Mouse (Mus musculus): ENCODE results near the gene P4htm. TPM values are rescaled to one million over a fixed set of nuclear protein-coding genes. Genes with fewer than 3 reads are reported as not detected.

Gene P4htm
- polyA plus RNA-seq, 1 experiment from 2014 or later: 12.2 TPM

DNA sequence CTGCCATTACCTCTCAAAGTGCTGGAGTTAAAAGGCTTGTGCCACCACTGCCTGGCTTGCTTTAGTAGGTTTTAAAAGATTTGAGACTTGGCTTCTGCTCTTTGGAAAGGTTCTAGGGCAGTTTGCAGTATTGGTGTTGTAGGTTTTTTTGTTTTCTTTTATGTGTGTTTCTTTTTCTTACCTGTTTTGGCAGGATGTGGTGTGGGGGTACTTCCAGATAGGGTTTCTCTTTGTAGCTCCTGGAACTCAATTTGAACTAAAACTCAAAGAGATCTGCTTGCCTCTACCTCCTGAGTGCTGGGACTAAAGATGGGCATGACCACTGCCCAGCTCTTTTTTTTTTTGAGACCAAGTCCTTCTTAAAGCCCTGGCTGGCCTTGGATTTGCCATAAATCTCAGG is 56.6 kb downstream of the P4htm start:
- ATAC-seq (ENCODE audit: insufficient number of reproducible peaks, low FRiP score, low TSS enrichment, low read depth): no peak
- Histone ChIP-seq H3K36me3 (peaks cover 86% of the 10 kb centered on the region), H3K4me3 (replicated peaks) (no peak overlapping the region)

DNA sequence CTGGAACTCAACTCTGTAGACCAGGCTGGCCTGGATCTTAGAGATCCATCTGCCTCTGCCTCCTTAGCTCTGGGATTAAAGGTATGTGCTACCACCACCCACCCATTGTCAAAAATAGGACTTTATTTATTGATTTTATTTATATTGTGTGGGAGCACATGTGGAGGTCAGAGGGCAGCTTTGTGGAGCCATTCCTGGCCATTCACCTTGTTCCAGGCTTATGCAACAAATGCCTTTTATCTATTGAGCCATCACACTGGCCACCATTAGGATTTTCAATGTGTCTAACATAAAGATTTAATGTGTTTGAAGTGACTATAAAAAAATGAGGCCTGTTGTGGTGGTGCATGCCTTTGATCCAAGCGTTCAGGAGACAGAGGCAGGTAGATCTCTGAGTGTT is 66.0 kb downstream of the P4htm start:
- Histone ChIP-seq H3K4me3 (replicated peaks) (no peak overlapping the region), H3K9ac (no peak overlapping the region), H3K4me1 (no peaks in the 10 kb centered on the region), H3K36me3 (peaks cover 79% of the 10 kb centered on the region), H3K9me3 (replicated peaks) (no peaks in the 10 kb centered on the region), H3K27me3 (no peaks in the 10 kb centered on the region), H3K4me2 (replicated peaks) (no peak overlapping the region), H3K27ac (replicated peaks) (no peak overlapping the region)
- 84% methylated on average over 1 of the region's 1 CpGs for WGBS
- ATAC-seq (ENCODE audit: insufficient number of reproducible peaks, low FRiP score, low TSS enrichment, low read depth): no peak

More for the DNA sequence above, 56.6 kb downstream of the P4htm start:
- Histone ChIP-seq H3K4me2 (replicated peaks) (no peak overlapping the region), H3K27me3 (no peaks in the 10 kb centered on the region), H3K4me1 (no peaks in the 10 kb centered on the region), H3K27ac (replicated peaks) (no peak overlapping the region), H3K9ac (no peak overlapping the region), H3K9me3 (replicated peaks) (no peaks in the 10 kb centered on the region)

DNA sequence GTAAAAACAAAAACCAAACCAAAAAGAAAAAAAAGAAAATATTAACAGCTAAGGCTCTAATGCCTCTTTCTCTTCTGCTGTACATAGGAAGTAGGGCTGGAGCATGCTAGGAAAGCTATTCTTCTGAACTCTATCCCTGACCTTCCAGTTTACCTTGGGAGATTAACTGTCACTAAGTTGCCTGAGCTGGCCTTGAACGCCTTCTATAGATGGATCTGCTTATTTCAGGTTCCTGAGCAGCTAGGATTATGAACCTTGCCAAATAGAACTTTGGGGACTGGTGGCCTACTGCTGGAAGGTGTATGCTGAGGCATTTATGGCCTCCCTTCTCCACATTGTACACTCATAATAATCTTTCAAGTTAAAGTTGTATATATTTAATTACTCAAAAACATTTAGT is 66.5 kb downstream of the P4htm start:
- no peak for ATAC-seq (ENCODE audit: insufficient number of reproducible peaks, low FRiP score, low TSS enrichment, low read depth)
- 93% methylated on average over 1 of the region's 1 CpGs for WGBS
- Histone ChIP-seq H3K4me1 (no peaks in the 10 kb centered on the region), H3K9me3 (replicated peaks) (no peaks in the 10 kb centered on the region), H3K9ac (no peak overlapping the region), H3K36me3 (peaks cover 74% of the 10 kb centered on the region), H3K4me2 (replicated peaks) (no peak overlapping the region), H3K4me3 (replicated peaks) (no peak overlapping the region), H3K27me3 (no peaks in the 10 kb centered on the region), H3K27ac (replicated peaks) (no peak overlapping the region)

MicroRNAs within 50 kb of the gene (microRNA counts, 519-probe panel; counts per million panel counts)
- microRNA mmu-miR-191 (3,012 counts per million, percentile 72 among the panel's probes with 10 or more counts), microRNA mmu-miR-425 (2,820 counts per million, percentile 67 among the panel's probes with 10 or more counts)

Small RNAs within 50 kb of the gene (microRNA-seq; reads per million reads assigned to microRNA genes)
- gene Gm24083 (ENCODE audit: borderline number of aligned reads): not detected
- not detected for gene Mir191 (ENCODE audit: borderline number of aligned reads)
- 2,034 reads per million, percentile 82 among the genes with 10 or more reads in this experiment for gene Mir425 (ENCODE audit: borderline number of aligned reads)

Other genes with a start within 250 kb of the P4htm start
- 97.5 and 99.4 TPM in 2 replicates for gene Usp4, start 249.8 kb downstream of the P4htm start, polyA plus RNA-seq (2015; fragmentation: Nextera tagmentation; extraction: Ambion mirVana)
- gene 1700102P08Rik, start 204.9 kb downstream of the P4htm start, polyA plus RNA-seq (2015; fragmentation: Nextera tagmentation; extraction: Ambion mirVana): 1.0 and 1.1 TPM in 2 replicates
- gene Ccdc36, start 169.2 kb downstream of the P4htm start, polyA plus RNA-seq (2015; fragmentation: Nextera tagmentation; extraction: Ambion mirVana): 1.2 and 1.3 TPM in 2 replicates
- not detected in 2 replicates for gene BC048562, start 161.2 kb downstream of the P4htm start, polyA plus RNA-seq (2015; fragmentation: Nextera tagmentation; extraction: Ambion mirVana)
- 58.6 and 60.7 TPM in 2 replicates for gene Ccdc71, start 137.1 kb downstream of the P4htm start, polyA plus RNA-seq (2015; fragmentation: Nextera tagmentation; extraction: Ambion mirVana)
- gene Klhdc8b, start 136.1 kb downstream of the P4htm start, polyA plus RNA-seq (2015; fragmentation: Nextera tagmentation; extraction: Ambion mirVana): 33.4 and 35.7 TPM in 2 replicates
- 70.2 and 71.7 TPM in 2 replicates for gene Lamb2, start 117.9 kb downstream of the P4htm start, polyA plus RNA-seq (2015; fragmentation: Nextera tagmentation; extraction: Ambion mirVana)
- 69.8 and 75.4 TPM in 2 replicates for gene Usp19, start 107.1 kb downstream of the P4htm start, polyA plus RNA-seq (2015; fragmentation: Nextera tagmentation; extraction: Ambion mirVana)
- gene Qars, start 90.0 kb downstream of the P4htm start, polyA plus RNA-seq (2015; fragmentation: Nextera tagmentation; extraction: Ambion mirVana): 114 and 117 TPM in 2 replicates
- gene Qrich1, start 80.9 kb downstream of the P4htm start, polyA plus RNA-seq (2015; fragmentation: Nextera tagmentation; extraction: Ambion mirVana): 110 and 125 TPM in 2 replicates
- gene Impdh2, start 37.4 kb downstream of the P4htm start, polyA plus RNA-seq (2015; fragmentation: Nextera tagmentation; extraction: Ambion mirVana): 172 and 173 TPM in 2 replicates
- gene Ndufaf3, start 30.2 kb downstream of the P4htm start, polyA plus RNA-seq (2015; fragmentation: Nextera tagmentation; extraction: Ambion mirVana): 63.8 and 65.6 TPM in 2 replicates
- gene Dalrd3, start 27.8 kb downstream of the P4htm start, polyA plus RNA-seq (2015; fragmentation: Nextera tagmentation; extraction: Ambion mirVana): 137 and 139 TPM in 2 replicates
- 89.6 and 93.7 TPM in 2 replicates for gene Wdr6, start 18.9 kb downstream of the P4htm start, polyA plus RNA-seq (2015; fragmentation: Nextera tagmentation; extraction: Ambion mirVana)
- 46.9 and 49.5 TPM in 2 replicates for gene Arih2, start 51.7 kb upstream of the P4htm start, polyA plus RNA-seq (2015; fragmentation: Nextera tagmentation; extraction: Ambion mirVana)
- gene Slc25a20, start 64.4 kb upstream of the P4htm start, polyA plus RNA-seq (2015; fragmentation: Nextera tagmentation; extraction: Ambion mirVana): 36.5 and 37.7 TPM in 2 replicates
- gene Prkar2a, start 91.6 kb upstream of the P4htm start, polyA plus RNA-seq (2015; fragmentation: Nextera tagmentation; extraction: Ambion mirVana): 29.0 and 30.7 TPM in 2 replicates
- 89.7 and 101 TPM in 2 replicates for gene Ip6k2, start 186.1 kb upstream of the P4htm start, polyA plus RNA-seq (2015; fragmentation: Nextera tagmentation; extraction: Ambion mirVana)
- 16.5 and 20.4 TPM in 2 replicates for gene Nckipsd, start 210.7 kb upstream of the P4htm start, polyA plus RNA-seq (2015; fragmentation: Nextera tagmentation; extraction: Ambion mirVana)
- 0.53 and 0.58 TPM in 2 replicates for gene Celsr3, start 228.7 kb upstream of the P4htm start, polyA plus RNA-seq (2015; fragmentation: Nextera tagmentation; extraction: Ambion mirVana)

Measured in embryonic facial prominence, embryonic 15.5 days (tissue).